Mouse (Mus musculus): ENCODE data around the gene Sgo2a. TPM values are rescaled to one million over a fixed set of nuclear protein-coding genes. Genes with fewer than 3 reads are reported as not detected.

Sgo2a gene
- total RNA-seq, 4 experiments from 2014 or later, result 0.22 to 0.48 (median 0.30) TPM

Other genes with a start within 250 kb of the Sgo2a start
- 1 to 10 TPM; 1.6 to 2.3 (median 2.1) TPM for gene Spats2l, start 221.8 kb upstream of the Sgo2a start, total RNA-seq (2022)
- 1 to 10 TPM; 3.2 to 8.6 (median 6.6) TPM for gene Kctd18, start 23.0 kb downstream of the Sgo2a start, total RNA-seq (2022)
- 1 to 10 TPM; 7.2 to 9.7 (median 7.8) TPM for gene Aox1, start 34.0 kb downstream of the Sgo2a start, total RNA-seq (2022)
- gene Aox3, start 117.2 kb downstream of the Sgo2a start, total RNA-seq (2022), result 1 to 10 TPM in 2 of 4 experiments, under 1 TPM in 2; 0.73 to 2.0 (median 1.4) TPM
- not detected for gene Aox4, start 214.4 kb downstream of the Sgo2a start, total RNA-seq (2022)